Mouse (Mus musculus): ENCODE data around the gene Phrf1.
"Not testable (repeated sequence)": the region's sequence is repeated elsewhere in the genome, so short reads cannot be mapped to it uniquely, and the experiment has no call there.

Phrf1 gene

GRCm38 (mm10) chr7:141213605-141214235 lies 14.9 kb upstream of the Phrf1 start, which contains the start of gene Lmntd2:
Gene Lmntd2 (minus strand): TSS chr7:141214080.
- no peak for DNase-seq (ENCODE audit: low spot score in 2 of 2)

- DNase-seq (ENCODE audit: low spot score in 2 of 2), result no peak
Measured at GRCm38 (mm10) chr7:141214310-141214709, 14.3 kb upstream of the Phrf1 start.

GRCm38 (mm10) chr7:141215101-141215879 lies 13.3 kb upstream of the Phrf1 start, which contains the start of gene Rassf7:
Gene Rassf7 (plus strand): TSS chr7:141215860.
- peak; percentile 32 to 55 for DNase-seq (ENCODE audit: low spot score in 2 of 2)

- DNase-seq (ENCODE audit: low spot score in 2 of 2), result no peak
Measured at GRCm38 (mm10) chr7:141215880-141216733, 12.5 kb upstream of the Phrf1 start.

- DNase-seq (ENCODE audit: low spot score in 2 of 2), result no peak
Measured at GRCm38 (mm10) chr7:141216894-141217293, 11.7 kb upstream of the Phrf1 start.

GRCm38 (mm10) chr7:141217343-141218013 lies 11.1 kb upstream of the Phrf1 start:
- DNase-seq (ENCODE audit: low spot score in 2 of 2), result no peak

- no peak for DNase-seq (ENCODE audit: low spot score in 2 of 2)
Measured at GRCm38 (mm10) chr7:141218141-141218540, 10.4 kb upstream of the Phrf1 start.

- no peak for DNase-seq (ENCODE audit: low spot score in 2 of 2)
Measured at GRCm38 (mm10) chr7:141218557-141219133, 9.9 kb upstream of the Phrf1 start.

GRCm38 (mm10) chr7:141219558-141220099 lies 9.0 kb upstream of the Phrf1 start:
- DNase-seq (ENCODE audit: low spot score in 2 of 2), result no peak

- DNase-seq (ENCODE audit: low spot score in 2 of 2), result no peak
Measured at GRCm38 (mm10) chr7:141220377-141220776, 8.2 kb upstream of the Phrf1 start.

GRCm38 (mm10) chr7:141221249-141222125 lies 7.1 kb upstream of the Phrf1 start:
- DNase-seq (ENCODE audit: low spot score in 2 of 2), result peak; percentile 77 to 81

- no peak for DNase-seq (ENCODE audit: low spot score in 2 of 2)
Measured at GRCm38 (mm10) chr7:141222126-141222467, 6.5 kb upstream of the Phrf1 start.

GRCm38 (mm10) chr7:141222696-141223215 lies 5.8 kb upstream of the Phrf1 start:
- no peak for DNase-seq (ENCODE audit: low spot score in 2 of 2)

GRCm38 (mm10) chr7:141226535-141226934 lies 2.0 kb upstream of the Phrf1 start:
- no peak for DNase-seq (ENCODE audit: low spot score in 2 of 2)

- no peak for DNase-seq (ENCODE audit: low spot score in 2 of 2)
Measured at GRCm38 (mm10) chr7:141227796-141228195, 788 bp upstream of the Phrf1 start.

- DNase-seq (ENCODE audit: low spot score in 2 of 2), result no peak
Measured at GRCm38 (mm10) chr7:141229702-141230101, 1.1 kb downstream of the Phrf1 start.

GRCm38 (mm10) chr7:141230570-141230969 lies 2.0 kb downstream of the Phrf1 start:
- no peak for DNase-seq (ENCODE audit: low spot score in 2 of 2)

- DNase-seq (ENCODE audit: low spot score in 2 of 2), result no peak
Measured at GRCm38 (mm10) chr7:141231111-141231510, 2.5 kb downstream of the Phrf1 start.

- DNase-seq (ENCODE audit: low spot score in 2 of 2), result no peak
Measured at GRCm38 (mm10) chr7:141231551-141231950, 3.0 kb downstream of the Phrf1 start.

GRCm38 (mm10) chr7:141250486-141250885 lies 21.9 kb downstream of the Phrf1 start:
- DNase-seq (ENCODE audit: low spot score in 2 of 2), result not testable (repeated sequence)

Measured in frontal cortex, postnatal 25 days (tissue).